Mouse (Mus musculus) cerebellum, adult 11-12 months (tissue): ENCODE data around the gene Gpr19.

Experiments used
- DNase-seq: peaks from one replicate; pipeline ENCODE4 v3.0.0; 2022

Gene Gpr19

GRCm38 (mm10) chr6:134846308-134846707 is 52.1 kb downstream of the Gpr19 start:
- DNase-seq = no peak

GRCm38 (mm10) chr6:134845726-134846125 is 52.7 kb downstream of the Gpr19 start:
- DNase-seq = no peak

GRCm38 (mm10) chr6:134840346-134840745 is 58.0 kb downstream of the Gpr19 start:
- DNase-seq = no peak

- no peak for DNase-seq
These were observed 60.3 kb downstream of the Gpr19 start for GRCm38 (mm10) chr6:134838111-134838510.

- DNase-seq = no peak
These were observed 63.7 kb downstream of the Gpr19 start for GRCm38 (mm10) chr6:134834585-134835251.

- DNase-seq = no peak
These were observed 67.6 kb downstream of the Gpr19 start for GRCm38 (mm10) chr6:134830776-134831175.

- DNase-seq = peak; percentile 99
These were observed 68.3 kb downstream of the Gpr19 start, which contains the start of gene Crebl2 for GRCm38 (mm10) chr6:134829786-134830700. Gene Crebl2 (plus strand): TSS chr6:134830154.

- DNase-seq = no peak
These were observed 75.5 kb downstream of the Gpr19 start for GRCm38 (mm10) chr6:134822844-134823243.

GRCm38 (mm10) chr6:134820411-134820810 is 78.0 kb downstream of the Gpr19 start:
- DNase-seq = no peak

GRCm38 (mm10) chr6:134819741-134820140 is 78.6 kb downstream of the Gpr19 start:
- no peak for DNase-seq
